Mouse (Mus musculus): ENCODE measurements around the gene Catip. TPM values are rescaled to one million over a fixed set of nuclear protein-coding genes. Genes with fewer than 3 reads are reported as not detected.

The Catip gene
- polyA plus RNA-seq, 2 experiments from 2014 or later, result 0.29 TPM; not detected in 1

- no peak for ATAC-seq
These were observed 39.3 kb downstream of the Catip start for GRCm38 (mm10) chr1:74401015-74401702.

- ATAC-seq, result no peak
These were observed 42.3 kb downstream of the Catip start for GRCm38 (mm10) chr1:74404206-74404605.

DNA sequence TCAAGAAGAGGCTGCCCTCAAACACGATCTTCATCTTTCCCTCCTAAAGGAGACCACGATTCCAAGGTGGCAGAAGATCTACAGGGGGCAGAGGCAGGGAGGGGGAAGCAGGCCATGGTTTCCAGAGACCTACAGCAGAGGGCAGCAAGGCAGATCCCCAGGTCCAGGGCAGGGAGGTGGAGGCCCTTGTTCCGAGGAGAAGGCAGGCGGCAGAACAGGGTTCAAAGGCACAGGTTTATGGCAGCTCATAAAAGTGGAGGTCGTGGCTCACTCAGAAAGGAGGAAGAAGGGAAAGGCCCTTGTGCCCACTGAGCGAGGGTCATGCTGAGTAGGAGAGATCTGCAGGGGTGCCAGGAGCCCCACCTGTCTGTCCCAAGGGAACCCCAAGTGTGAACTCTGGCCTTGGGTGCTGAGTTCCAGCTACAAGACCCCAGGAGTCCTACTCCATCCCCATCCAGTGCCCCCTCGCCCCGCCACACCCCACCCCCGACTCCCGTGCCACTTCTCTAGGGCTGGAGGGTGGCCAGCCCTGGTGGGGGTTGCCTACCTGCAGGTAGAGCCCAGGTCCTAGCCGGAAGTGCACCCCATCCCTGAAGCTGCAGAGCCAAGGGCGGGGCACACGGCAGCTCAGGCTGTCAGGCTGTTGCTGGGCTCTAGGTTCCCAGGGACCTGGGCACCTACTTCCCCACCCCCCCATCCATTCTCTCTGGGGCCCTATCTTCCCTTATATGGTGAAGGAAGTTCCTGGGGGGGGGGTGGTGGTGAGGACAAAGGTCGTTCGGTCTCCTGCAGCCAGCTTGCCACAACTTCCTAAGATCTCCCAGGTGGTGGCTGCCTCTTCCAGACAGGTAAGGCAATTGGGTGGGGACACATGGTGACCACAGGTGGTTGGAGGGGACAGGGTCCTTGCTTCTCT, 46.9 kb downstream of the Catip start, which contains the start of gene Vil1:
Gene Vil1, plus strand, starts transcription at position 788 of the 916 bp plus-strand sequence.
- no peak for ATAC-seq

GRCm38 (mm10) chr1:74411753-74412325, 49.9 kb downstream of the Catip start:
- no peak for ATAC-seq

- no peak for ATAC-seq
These were observed 50.8 kb downstream of the Catip start for GRCm38 (mm10) chr1:74412711-74413110.

DNA sequence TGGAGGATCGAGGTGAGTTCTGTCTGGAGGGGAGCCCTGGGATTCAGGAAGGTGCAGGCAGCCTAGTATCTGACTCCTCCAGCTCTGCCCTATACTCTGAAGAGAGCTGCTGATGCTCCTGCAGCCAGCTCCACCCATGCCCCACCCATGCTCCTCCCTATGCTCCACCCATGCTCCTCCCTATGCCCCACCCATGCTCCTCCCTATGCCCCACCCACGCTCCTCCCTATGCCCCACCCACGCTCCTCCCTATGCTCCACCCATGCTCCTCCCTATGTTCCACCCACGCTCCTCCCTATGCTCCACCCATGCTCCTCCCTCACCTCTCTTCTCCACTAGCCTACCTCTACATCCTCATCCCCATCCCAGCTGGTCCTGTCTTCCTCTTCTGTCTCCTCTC, 53.2 kb downstream of the Catip start:
- no peak for ATAC-seq

Other genes with a start within 250 kb of the Catip start
- 10 to 100 TPM; 19.0 to 40.5 TPM for gene Tns1, start 237.7 kb upstream of the Catip start, polyA plus RNA-seq (2017; shearing (Covaris generic))
- not detected for gene Rufy4, start 236.6 kb upstream of the Catip start, polyA plus RNA-seq (2017; shearing (Covaris generic))
- gene Cxcr2, start 208.1 kb upstream of the Catip start, polyA plus RNA-seq (2017; shearing (Covaris generic)), result not detected
- not detected for gene Cxcr1, start 167.5 kb upstream of the Catip start, polyA plus RNA-seq (2017; shearing (Covaris generic))
- gene Arpc2, start 126.0 kb upstream of the Catip start, polyA plus RNA-seq (2017; shearing (Covaris generic)), result 100 to 1,000 TPM; 614 to 635 TPM
- 1 to 10 TPM in 1 of 2 experiments, not detected in 1; 1.1 TPM for gene Gpbar1, start 83.6 kb upstream of the Catip start, polyA plus RNA-seq (2017; shearing (Covaris generic))
- 100 to 1,000 TPM; 205 to 288 TPM for gene Aamp, start 77.4 kb upstream of the Catip start, polyA plus RNA-seq (2017; shearing (Covaris generic))
- gene Pnkd, start 77.2 kb upstream of the Catip start, polyA plus RNA-seq (2017; shearing (Covaris generic)), result 10 to 100 TPM; 78.8 to 83.8 TPM
- gene Tmbim1, start 56.5 kb upstream of the Catip start, polyA plus RNA-seq (2017; shearing (Covaris generic)), result 10 to 100 TPM; 16.7 to 27.5 TPM
- 1 to 10 TPM in 1 of 2 experiments, under 1 TPM in 1; 0.78 to 4.0 TPM for gene Slc11a1, start 13.1 kb downstream of the Catip start, polyA plus RNA-seq (2017; shearing (Covaris generic))
- gene Ctdsp1, start 29.4 kb downstream of the Catip start, polyA plus RNA-seq (2017; shearing (Covaris generic)), result 10 to 100 TPM; 39.8 to 48.3 TPM
- under 1 TPM; 0.23 to 0.33 TPM for gene Vil1, start 47.3 kb downstream of the Catip start, polyA plus RNA-seq (2017; shearing (Covaris generic))
- gene Cnot9, start 143.9 kb downstream of the Catip start, polyA plus RNA-seq (2017; shearing (Covaris generic)), result 10 to 100 TPM; 46.3 to 48.5 TPM
- 1 to 10 TPM; 1.7 to 2.2 TPM for gene Plcd4, start 180.8 kb downstream of the Catip start, polyA plus RNA-seq (2017; shearing (Covaris generic))
- gene Usp37, start 182.2 kb downstream of the Catip start, polyA plus RNA-seq (2017; shearing (Covaris generic)), result 10 to 100 TPM; 30.4 to 38.5 TPM
- gene Zfp142, start 226.1 kb downstream of the Catip start, polyA plus RNA-seq (2017; shearing (Covaris generic)), result 10 to 100 TPM in 1 of 2 experiments, 1 to 10 TPM in 1; 7.2 to 16.2 TPM
- gene Bcs1l, start 226.2 kb downstream of the Catip start, polyA plus RNA-seq (2017; shearing (Covaris generic)), result 10 to 100 TPM; 16.0 to 18.4 TPM
- gene Rnf25, start 239.3 kb downstream of the Catip start, polyA plus RNA-seq (2017; shearing (Covaris generic)), result 10 to 100 TPM; 19.7 to 31.9 TPM
- gene Stk36, start 239.3 kb downstream of the Catip start, polyA plus RNA-seq (2017; shearing (Covaris generic)), result not detected